Mouse (Mus musculus) embryonic facial prominence, embryonic 10.5 days (tissue): Measurements from ENCODE around the gene E130114P18Rik. TPM values are rescaled to one million over a fixed set of nuclear protein-coding genes. Genes with fewer than 3 reads are reported as not detected.

Experiments used
- DNase-seq: peaks from one replicate; pipeline ENCODE4 v3.0.0-alpha.2; 2017; ENCODE audit warnings: low spot score
- H3K27ac ChIP-seq: fragments of 300-500 bp; sonication (generic); replicated peaks from 2 replicates; pipeline ENCODE4 v1.5.1; 2016; ENCODE audit warnings: mild to moderate bottlenecking
- H3K27me3 ChIP-seq: fragments of 300-500 bp; sonication (generic); replicated peaks from 2 replicates; pipeline ENCODE4 v1.6.1; 2016; ENCODE audit warnings: low read depth, mild to moderate bottlenecking; ENCODE audit not compliant: poor library complexity, severe bottlenecking
- H3K36me3 ChIP-seq: fragments of 300-500 bp; sonication (generic); replicated peaks from 2 replicates; pipeline ENCODE4 v1.6.1; 2016; ENCODE audit warnings: mild to moderate bottlenecking, moderate library complexity
- H3K4me1 ChIP-seq: fragments of 300-500 bp; sonication (generic); 2 replicates; pipeline ENCODE4 v1.6.1; 2016
- H3K4me3 ChIP-seq: fragments of 300-500 bp; sonication (generic); 2 replicates; pipeline ENCODE4 v1.5.1; 2016; ENCODE audit warnings: mild to moderate bottlenecking, moderate library complexity
- H3K9me3 ChIP-seq: fragments of 300-500 bp; sonication (generic); 2 replicates; pipeline ENCODE4 v1.6.1; 2016; ENCODE audit warnings: mild to moderate bottlenecking
- WGBS: fragments of 180-500 bp; shearing (Covaris S2); methylation state at CpG from one replicate; pipeline ENCODE4 v1.1.7; 2016; 5-methylcytosine and 5-hydroxymethylcytosine counted together
- polyA plus RNA-seq: library from polyadenylated mRNA; unstranded; fragments of >200 nt; fragmentation: Nextera tagmentation; extraction: Ambion mirVana; gene quantifications from 2 replicates; pipeline ENCODE4 v1.2.1, GENCODE M21; 2016

The E130114P18Rik gene
- 10.9 and 13.6 TPM in 2 replicates for polyA plus RNA-seq

DNA sequence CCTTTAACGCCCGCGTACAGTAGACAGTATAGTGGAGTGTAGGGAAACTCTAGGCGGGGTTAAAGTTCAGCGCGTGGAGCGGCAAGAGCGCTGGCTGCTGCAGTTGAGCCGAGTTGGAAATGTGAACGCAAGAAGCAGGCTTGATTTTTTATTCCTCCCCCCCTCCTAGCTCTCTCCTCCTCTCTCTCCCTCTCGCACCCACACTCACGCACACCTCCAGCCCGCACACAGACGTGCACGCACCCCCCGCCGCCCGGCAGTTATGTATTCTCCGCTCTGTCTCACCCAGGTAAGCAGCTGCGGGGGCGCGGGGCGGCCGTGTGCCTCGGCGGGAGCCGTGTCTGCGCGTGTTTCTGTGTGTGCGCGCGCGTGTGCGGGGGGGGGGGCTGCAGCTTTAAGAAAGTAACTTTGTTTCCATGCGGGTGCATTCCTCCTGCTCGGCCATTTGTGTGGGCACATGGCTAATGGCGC lies at the start of gene E130114P18Rik:
Gene E130114P18Rik (minus strand): TSS at position 373 of the 471 bp plus-strand sequence.
- H3K4me1 ChIP-seq, result peaks cover 57% of the 10 kb centered on the region
- peaks cover 91% of the 10 kb centered on the region for H3K27me3 ChIP-seq
- H3K27ac ChIP-seq, result peak within 1 kb of the TSS; percentile 87

DNA sequence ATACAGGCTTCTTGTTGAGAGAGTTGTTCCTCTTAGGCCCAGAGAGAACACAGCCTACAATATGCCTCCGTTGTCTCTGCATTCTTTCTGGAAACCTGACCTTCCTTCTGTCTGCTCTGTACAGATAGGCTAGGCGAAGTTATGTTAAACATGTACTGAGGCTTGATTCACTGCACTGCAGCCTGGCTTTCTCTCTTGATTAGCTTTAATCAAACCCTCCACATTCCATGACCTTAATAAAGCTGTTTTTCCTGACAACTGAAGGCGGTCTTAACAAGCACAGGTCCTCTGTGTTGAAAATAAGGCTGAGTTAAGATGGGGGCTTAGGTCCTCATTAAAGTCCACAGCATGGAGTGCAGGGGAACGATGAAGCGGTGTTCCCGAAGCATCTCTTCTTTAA lies 49.2 kb upstream of the E130114P18Rik start:
- no peak for DNase-seq
- no peaks in the 10 kb centered on the region for H3K36me3 ChIP-seq
- H3K9me3 ChIP-seq, result no peaks in the 10 kb centered on the region
- no peak overlapping the region; the same call in 1 of the 2 replicates for H3K27ac ChIP-seq
- H3K4me3 ChIP-seq, result no peak overlapping the region
- peaks cover 30% of the 10 kb centered on the region for H3K4me1 ChIP-seq
- no peaks in the 10 kb centered on the region for H3K27me3 ChIP-seq
- WGBS, result 63% methylated on average over 6 of the region's 6 CpGs

More for the DNA sequence above, at the start of gene E130114P18Rik:
- peak; percentile 77 for DNase-seq
- under 1% methylated on average over 37 of the region's 37 CpGs for WGBS
- Histone ChIP-seq H3K4me3 (peak within 1 kb of the TSS; percentile 74), H3K9me3 (no peaks in the 10 kb centered on the region), H3K36me3 (peaks cover 1% of the 10 kb centered on the region; the same call in 1 of the 2 replicates)

DNA sequence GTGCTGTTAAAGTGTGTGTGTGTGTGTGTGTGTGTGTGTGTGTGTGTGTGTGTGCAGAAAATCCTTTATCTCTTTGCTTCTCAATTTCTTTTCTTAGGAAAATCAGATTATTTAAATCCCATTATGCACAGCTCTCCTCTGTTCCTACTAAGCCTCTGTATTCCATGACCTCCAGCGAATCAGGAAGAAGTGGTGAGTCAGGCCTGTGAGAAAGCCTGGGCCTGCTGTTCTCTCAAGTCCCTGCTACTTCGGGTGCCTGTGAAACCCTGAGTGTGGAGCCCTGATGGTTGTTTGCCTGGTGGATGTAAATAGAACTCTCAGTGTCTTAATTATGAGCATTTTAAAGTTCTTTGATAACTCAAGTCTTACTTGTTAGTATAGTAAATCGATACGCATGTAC lies 48.0 kb upstream of the E130114P18Rik start:
- Histone ChIP-seq H3K9me3 (no peaks in the 10 kb centered on the region), H3K36me3 (no peaks in the 10 kb centered on the region), H3K27ac (no peak overlapping the region), H3K4me1 (peaks cover 30% of the 10 kb centered on the region), H3K4me3 (no peak overlapping the region), H3K27me3 (no peaks in the 10 kb centered on the region)
- no peak for DNase-seq
- 75% methylated on average over 4 of the region's 4 CpGs for WGBS

DNA sequence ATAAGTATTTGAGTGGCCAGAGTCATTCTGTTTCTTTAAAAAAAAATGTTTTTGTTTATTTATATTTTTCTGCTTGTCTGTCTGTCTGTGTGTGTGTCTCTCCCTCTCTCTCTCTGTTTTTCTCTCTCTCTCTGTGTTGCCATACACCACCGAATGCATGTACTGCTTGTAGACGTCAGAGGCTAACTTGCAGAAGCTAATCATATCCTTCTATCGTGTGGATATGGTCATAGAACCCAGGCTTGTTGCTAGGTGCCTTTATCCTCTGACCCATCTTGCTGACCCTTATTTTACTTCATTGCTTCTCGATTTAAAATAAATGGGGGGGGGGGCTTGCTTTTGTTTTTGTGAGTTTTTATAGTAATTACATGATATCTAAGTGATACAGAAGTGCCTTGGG lies 47.6 kb upstream of the E130114P18Rik start:
- 78% methylated on average over 4 of the region's 4 CpGs for WGBS
- no peaks in the 10 kb centered on the region for H3K9me3 ChIP-seq
- no peak overlapping the region for H3K27ac ChIP-seq
- no peak for DNase-seq
- peaks cover 30% of the 10 kb centered on the region for H3K4me1 ChIP-seq
- no peaks in the 10 kb centered on the region for H3K36me3 ChIP-seq
- H3K4me3 ChIP-seq, result no peak overlapping the region
- no peaks in the 10 kb centered on the region for H3K27me3 ChIP-seq

DNA sequence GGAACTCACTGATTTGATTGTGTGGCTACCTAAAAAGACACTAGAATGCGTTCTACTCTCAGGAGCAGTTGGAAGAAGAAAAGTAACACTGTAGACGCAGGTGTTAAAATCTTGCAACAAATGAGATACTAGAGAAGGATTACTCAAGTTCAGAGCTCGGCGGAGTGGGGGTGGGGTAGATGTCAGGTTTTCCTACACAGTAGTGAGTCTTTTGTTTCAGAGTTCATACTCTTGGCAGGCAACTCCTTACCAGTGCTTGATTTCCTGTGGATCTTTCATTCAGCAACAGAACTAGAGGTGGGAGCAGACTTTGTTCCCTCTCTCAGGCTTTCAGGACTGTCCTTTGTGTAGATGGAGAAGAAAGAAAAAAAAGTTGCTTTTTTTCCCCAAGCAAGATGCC lies 46.6 kb upstream of the E130114P18Rik start:
- no peak for DNase-seq
- Histone ChIP-seq H3K9me3 (no peaks in the 10 kb centered on the region), H3K36me3 (no peaks in the 10 kb centered on the region), H3K27me3 (no peaks in the 10 kb centered on the region), H3K4me1 (peaks cover 30% of the 10 kb centered on the region), H3K27ac (no peak overlapping the region), H3K4me3 (no peak overlapping the region)
- 66% methylated on average over 4 of the region's 4 CpGs for WGBS

DNA sequence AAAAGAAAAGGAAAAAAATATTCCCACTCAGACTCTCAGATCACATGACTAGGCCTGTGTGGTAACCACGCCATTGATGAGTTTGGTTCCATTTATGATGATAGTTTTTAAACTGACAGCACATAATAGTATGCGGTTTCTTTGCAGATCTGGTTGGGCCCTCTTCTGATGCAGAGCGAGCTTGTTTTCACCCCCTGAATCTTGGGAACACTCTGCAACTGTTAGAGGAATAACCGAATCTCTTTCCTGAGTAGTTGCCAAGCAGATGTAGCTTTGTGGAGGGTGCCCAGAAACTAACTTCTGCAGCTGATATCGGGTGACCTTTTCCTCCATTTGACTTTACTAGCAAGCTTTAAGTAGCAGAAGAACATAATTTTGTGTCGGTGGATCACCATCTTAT lies 45.6 kb upstream of the E130114P18Rik start:
- H3K4me3 ChIP-seq, result no peak overlapping the region
- no peak overlapping the region for H3K27ac ChIP-seq
- no peak for DNase-seq
- H3K9me3 ChIP-seq, result no peaks in the 10 kb centered on the region
- WGBS, result 89% methylated on average over 6 of the region's 6 CpGs
- no peaks in the 10 kb centered on the region for H3K36me3 ChIP-seq
- peaks cover 33% of the 10 kb centered on the region for H3K4me1 ChIP-seq
- H3K27me3 ChIP-seq, result no peaks in the 10 kb centered on the region

DNA sequence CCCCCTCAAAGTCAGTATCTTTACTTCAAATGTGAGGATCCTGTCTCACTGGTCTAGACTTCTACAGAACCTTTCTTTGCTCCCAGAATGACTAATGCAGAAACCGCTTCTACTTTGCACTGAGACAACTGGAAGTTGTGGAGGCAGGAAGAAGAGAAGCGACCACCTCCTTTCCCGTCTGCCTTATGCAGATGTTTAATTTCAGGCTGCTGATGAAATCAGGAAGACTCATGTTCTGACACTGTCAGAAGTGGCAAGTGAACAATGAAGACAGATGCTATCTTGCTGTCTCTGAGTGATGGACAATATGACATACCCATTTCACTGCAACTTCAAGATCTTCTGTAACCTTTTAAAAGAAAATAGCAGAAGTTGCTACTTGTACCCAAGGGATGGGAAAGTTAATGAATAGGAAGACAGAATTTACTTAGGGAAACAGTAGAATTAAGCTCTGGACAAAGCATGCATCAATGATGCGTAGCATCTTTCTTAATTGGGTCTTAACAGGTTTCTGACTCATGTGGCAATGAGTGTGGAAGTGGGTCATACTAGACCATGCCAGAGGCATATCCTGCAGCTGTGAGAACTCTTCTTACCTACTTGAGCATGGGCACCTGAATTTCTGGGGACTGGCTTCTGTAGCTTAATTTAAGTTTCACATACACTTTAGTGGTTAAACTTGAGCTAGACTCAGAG lies 43.8 kb upstream of the E130114P18Rik start:
- peaks cover 29% of the 10 kb centered on the region for H3K4me1 ChIP-seq
- no peak overlapping the region for H3K4me3 ChIP-seq
- H3K27ac ChIP-seq, result no peak overlapping the region
- H3K27me3 ChIP-seq, result no peaks in the 10 kb centered on the region
- no peaks in the 10 kb centered on the region for H3K36me3 ChIP-seq
- WGBS, result 88% methylated on average over 4 of the region's 4 CpGs
- H3K9me3 ChIP-seq, result no peaks in the 10 kb centered on the region
- no peak for DNase-seq

DNA sequence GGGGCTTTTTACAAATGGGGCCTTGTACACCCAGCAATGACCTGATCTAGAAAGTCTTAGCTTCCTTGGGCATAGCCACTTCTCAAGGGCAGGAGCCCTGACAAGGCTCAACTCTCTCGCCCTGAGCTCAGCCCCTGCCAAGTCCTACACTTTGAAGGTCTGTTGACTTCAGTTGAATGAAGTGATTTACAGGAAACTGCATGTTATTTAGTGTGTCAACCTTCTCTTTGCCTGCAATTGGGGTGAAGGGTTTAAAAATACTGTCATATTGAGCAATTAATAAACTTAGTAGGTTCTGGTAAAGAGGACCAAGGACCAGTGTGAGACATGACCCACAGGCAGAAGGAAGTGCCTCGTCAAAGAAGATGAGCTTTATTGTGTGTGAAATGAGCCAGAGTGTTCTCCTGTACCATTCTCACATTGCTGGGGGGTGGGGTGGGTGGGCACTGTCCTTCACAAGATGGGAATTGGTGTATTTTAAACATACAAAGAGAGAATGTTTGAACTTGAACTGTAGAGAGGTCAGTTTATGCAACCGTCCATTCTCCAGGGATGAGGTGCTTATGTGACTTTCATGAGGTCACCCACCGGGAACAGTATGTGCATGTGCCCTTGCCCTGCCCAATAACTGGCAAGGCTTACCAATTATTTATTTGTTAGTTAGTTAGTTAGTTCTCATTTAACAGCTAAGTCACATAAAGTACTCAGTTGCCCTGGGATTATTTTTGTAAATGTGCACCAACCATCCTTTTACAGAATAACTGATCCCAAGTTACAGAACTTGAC lies 42.8 kb upstream of the E130114P18Rik start:
- Histone ChIP-seq H3K36me3 (no peaks in the 10 kb centered on the region), H3K4me1 (peaks cover 21% of the 10 kb centered on the region; the same call in 1 of the 2 replicates), H3K27ac (no peak overlapping the region), H3K4me3 (no peak overlapping the region), H3K27me3 (no peaks in the 10 kb centered on the region), H3K9me3 (no peaks in the 10 kb centered on the region)
- DNase-seq, result no peak
- WGBS, result 82% methylated on average over 4 of the region's 4 CpGs

DNA sequence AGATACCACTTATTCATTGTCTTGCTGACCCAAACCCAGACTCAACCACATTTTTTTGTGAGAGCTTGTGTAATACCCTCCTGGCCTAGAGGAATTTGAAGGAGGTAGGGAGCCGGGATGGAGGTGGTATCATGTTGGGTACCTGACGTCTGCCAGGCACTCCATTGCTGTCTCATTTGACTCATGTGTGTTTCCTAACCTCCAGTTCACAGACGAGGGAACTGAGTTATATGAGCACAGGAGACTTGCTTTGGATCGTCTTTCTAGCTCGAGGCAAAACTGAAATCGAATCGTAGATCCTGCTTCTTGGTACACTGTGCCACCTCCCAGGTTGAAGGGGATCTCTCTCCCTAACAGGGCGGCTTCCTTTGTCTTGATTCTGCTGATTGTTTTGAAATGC lies 41.2 kb upstream of the E130114P18Rik start:
- Histone ChIP-seq H3K27ac (no peak overlapping the region), H3K4me3 (no peak overlapping the region), H3K36me3 (no peaks in the 10 kb centered on the region), H3K4me1 (peaks cover 9% of the 10 kb centered on the region; the same call in 1 of the 2 replicates), H3K27me3 (no peaks in the 10 kb centered on the region), H3K9me3 (no peaks in the 10 kb centered on the region)
- DNase-seq, result no peak
- WGBS, result 61% methylated on average over 8 of the region's 8 CpGs

DNA sequence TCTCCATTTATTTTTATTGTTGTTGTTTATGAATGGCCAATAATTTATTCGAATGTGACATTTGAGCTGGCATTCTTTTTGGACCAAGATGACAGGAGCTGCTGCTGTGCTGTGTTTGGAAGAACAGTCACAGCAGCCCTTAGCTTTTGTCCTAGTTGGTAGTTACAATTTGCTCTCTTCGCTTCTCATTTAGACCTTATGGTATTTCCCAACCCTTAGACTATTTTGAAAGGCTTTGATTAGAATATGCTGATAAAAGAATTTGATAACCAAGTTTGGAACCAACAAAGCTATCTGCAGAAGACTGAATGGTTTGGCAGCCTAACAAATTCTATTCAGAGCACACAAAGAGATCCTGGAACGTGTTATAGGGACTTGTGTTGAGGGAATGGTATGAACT lies 40.6 kb upstream of the E130114P18Rik start:
- no peaks in the 10 kb centered on the region for H3K36me3 ChIP-seq
- H3K4me1 ChIP-seq, result peaks cover 9% of the 10 kb centered on the region; the same call in 1 of the 2 replicates
- DNase-seq, result no peak
- H3K27ac ChIP-seq, result no peak overlapping the region
- no peak overlapping the region for H3K4me3 ChIP-seq
- H3K27me3 ChIP-seq, result no peaks in the 10 kb centered on the region
- no peaks in the 10 kb centered on the region for H3K9me3 ChIP-seq
- WGBS, result 75% methylated on average over 3 of the region's 3 CpGs

DNA sequence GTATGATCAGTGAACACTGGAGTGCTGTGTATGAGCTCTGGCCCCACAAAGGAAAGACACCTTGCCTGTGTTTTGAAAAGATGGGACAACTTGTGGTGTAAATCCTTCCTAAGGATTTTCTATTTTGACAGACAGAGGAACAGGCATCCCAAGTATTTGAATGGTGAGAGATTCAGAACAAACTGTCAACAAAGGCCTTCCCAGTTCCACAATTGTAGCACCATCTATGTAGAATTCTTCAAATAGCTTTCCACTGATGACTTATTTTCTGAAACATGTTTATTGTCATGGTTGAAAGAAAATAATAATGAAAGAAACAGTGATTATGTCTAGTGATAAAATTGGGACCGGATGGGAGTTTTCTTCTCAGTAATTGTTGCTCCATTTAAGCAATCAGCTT lies 39.9 kb upstream of the E130114P18Rik start:
- Histone ChIP-seq H3K9me3 (no peaks in the 10 kb centered on the region), H3K4me3 (no peak overlapping the region), H3K27ac (no peak overlapping the region), H3K36me3 (no peaks in the 10 kb centered on the region), H3K27me3 (no peaks in the 10 kb centered on the region), H3K4me1 (peaks cover 9% of the 10 kb centered on the region; the same call in 1 of the 2 replicates)
- 76% methylated on average over 1 of the region's 1 CpGs for WGBS
- no peak for DNase-seq

DNA sequence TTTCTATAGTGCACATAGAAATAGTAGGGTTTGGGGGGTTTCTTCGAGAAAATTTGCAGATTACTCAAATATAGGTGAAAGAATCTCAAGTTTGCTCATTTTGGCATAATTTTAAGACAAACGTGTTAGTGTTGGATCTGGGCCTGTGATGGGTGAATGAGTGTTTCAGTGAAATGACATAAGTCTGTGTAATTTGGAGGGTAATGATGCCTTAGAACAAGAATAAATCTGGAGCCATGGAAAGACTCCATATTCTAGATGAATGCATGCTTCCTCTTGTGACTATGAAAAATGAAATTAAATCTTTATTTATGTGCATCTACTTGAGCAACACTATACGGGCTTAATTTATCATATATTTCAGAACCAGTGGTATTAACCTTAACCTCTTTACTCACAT lies 38.9 kb upstream of the E130114P18Rik start:
- H3K9me3 ChIP-seq, result no peaks in the 10 kb centered on the region
- H3K36me3 ChIP-seq, result no peaks in the 10 kb centered on the region
- peaks cover 9% of the 10 kb centered on the region; the same call in 1 of the 2 replicates for H3K4me1 ChIP-seq
- H3K4me3 ChIP-seq, result no peak overlapping the region
- no peak for DNase-seq
- WGBS, result 91% methylated on average over 3 of the region's 3 CpGs
- H3K27me3 ChIP-seq, result no peaks in the 10 kb centered on the region
- no peak overlapping the region for H3K27ac ChIP-seq

DNA sequence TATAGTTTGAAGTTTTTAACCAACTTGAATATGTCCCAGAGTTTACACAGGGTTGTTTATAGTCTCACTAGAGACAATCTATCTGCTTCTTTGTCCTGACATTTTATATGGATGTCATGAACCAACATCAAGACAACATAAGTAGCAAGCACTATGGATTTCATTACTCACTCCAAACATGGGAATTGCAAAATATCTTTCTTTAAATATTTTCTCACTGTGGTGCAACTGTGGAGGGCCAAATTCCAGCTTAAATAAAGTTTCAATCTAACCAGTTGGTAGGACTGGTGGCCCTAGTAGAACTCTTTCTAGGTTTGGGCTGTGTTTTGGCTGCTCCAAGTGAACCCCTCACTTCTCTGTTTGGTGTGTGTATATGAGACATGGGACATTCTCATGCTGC lies 38.1 kb upstream of the E130114P18Rik start:
- Histone ChIP-seq H3K9me3 (no peaks in the 10 kb centered on the region), H3K27ac (no peak overlapping the region), H3K4me1 (peaks cover 9% of the 10 kb centered on the region; the same call in 1 of the 2 replicates), H3K36me3 (no peaks in the 10 kb centered on the region), H3K4me3 (no peak overlapping the region), H3K27me3 (no peaks in the 10 kb centered on the region)
- DNase-seq, result no peak
